Mouse (Mus musculus): ENCODE measurements at regions not wholly inside any gene's neighbourhood (a gene's known extent, or its start where the extent isn't known, plus 50 kb on each side); places are given as distances from the start of the nearest gene placed in this dataset.

- TF ChIP-seq CTCF (IDR thresholded peaks at IDR 0.05; ENCODE audit: extremely low read depth, insufficient read length, insufficient replicate concordance, low read depth, low read length), result no peak
- no peak for TF ChIP-seq POLR2A (IDR thresholded peaks at IDR 0.05; ENCODE audit: low read depth, low read length)
These were observed 502.9 kb upstream of the Kdm8 start for GRCm38 (mm10) chr7:124941527-124941926.
